Comparison of ENCODE assay signal across 21 mouse cellular contexts in genomic region chr13:53514574-53514973, GRCm38 (mm10). TPM values are rescaled to one million over a fixed set of nuclear protein-coding genes. Genes with fewer than 3 reads are reported as not detected.
DNase-seq lines count a peak whose midpoint lies in the region; TF ChIP-seq lines count a peak whose summit lies in the region.
"Had no signal": no experiment of that assay in that cellular context is flagged by ENCODE, and none has a peak within 500 bp of the region (broad histone marks: within the 10 kb centered on the region; RNA-seq: fewer than 3 reads in every experiment).

No protein-coding gene starts in this region.

- TF ChIP-seq CTCF in layer of hippocampus, adult 2 months (conservative IDR thresholded peaks at IDR 0.05) = no peak

- DNase-seq in embryo, embryonic 10.5 days (ENCODE audit: low spot score) = peak; percentile 36
- no peak for DNase-seq in embryo, embryonic 9.5 days (ENCODE audit: extremely low spot score)
- DNase-seq in 416B (ENCODE audit: low read depth) = peak; percentile 71
- DNase-seq in Muller cell, postnatal 12 days (ENCODE audit: inconsistent ontology term) = peak; percentile 77
- peak; percentile 1 for DNase-seq in c-Kit-positive CD71-positive TER-119-negative erythroid progenitor cells, embryonic 14.5 days (ENCODE audit: low read depth)
- DNase-seq in layer of hippocampus, adult 2 months (ENCODE audit: low spot score in 2 of 2) = no peak
- DNase-seq in spleen, postnatal 4 days (ENCODE audit: low spot score in 2 of 2) = no peak
- no peak for DNase-seq in thymus, postnatal 4 days
- DNase-seq: B cell, adult 2 months; cerebellum, adult 11-12 months; cerebellum, postnatal 36 days; gastrocnemius, adult 2 months; heart, adult 11 months; thymus, postnatal 14 days had no signal

- no peak overlapping the region for H3K4me3 ChIP-seq in layer of hippocampus, adult 2 months
- H3K4me3 ChIP-seq: gastrocnemius, adult 2 months; heart, embryonic 15.5 days; hindbrain, embryonic 12.5 days; kidney, embryonic 15.5 days; limb, embryonic 10.5 days; midbrain, embryonic 12.5 days; myocyte had no signal

- no peak overlapping the region for H3K27ac ChIP-seq in layer of hippocampus, adult 2 months
- H3K27ac ChIP-seq: gastrocnemius, adult 2 months; heart, embryonic 15.5 days; hindbrain, embryonic 12.5 days; kidney, embryonic 15.5 days; limb, embryonic 10.5 days; midbrain, embryonic 12.5 days had no signal

RNA-seq across cellular contexts. Expression of gene Msx2, which starts 41.7 kb away (rescaled TPM):
- 1 to 10 TPM in 1 of 2 experiments, under 1 TPM in 1; 0.69 to 1.1 TPM for total RNA-seq in layer of hippocampus, adult 2 months (2021)
- total RNA-seq: gastrocnemius, adult 2 months; neutrophil, adult 5-6 weeks had no signal

Comparison
In these comparisons a context has a peak if more than half of its experiments do, and no peak if none do; other contexts are left out.
1. DNase-seq: peak in embryo, embryonic 10.5 days (single experiment), 416B (single experiment), Muller cell, postnatal 12 days (single experiment) and c-Kit-positive CD71-positive TER-119-negative erythroid progenitor cells, embryonic 14.5 days (single experiment); none in embryo, embryonic 9.5 days (single experiment), layer of hippocampus, adult 2 months (0 of 2), spleen, postnatal 4 days (0 of 2) and thymus, postnatal 4 days (single experiment).